Mouse (Mus musculus): Measurements from ENCODE around the gene Epb41l2.

The Epb41l2 gene

GRCm38 (mm10) chr10:25466493-25466892, 106.9 kb downstream of the Epb41l2 start:
- in situ Hi-C loops (cut with MboI, MseI): no loop called here

GRCm38 (mm10) chr10:25471944-25472343, 112.3 kb downstream of the Epb41l2 start:
- in situ Hi-C loops (cut with MboI, MseI): no loop called here

DNA sequence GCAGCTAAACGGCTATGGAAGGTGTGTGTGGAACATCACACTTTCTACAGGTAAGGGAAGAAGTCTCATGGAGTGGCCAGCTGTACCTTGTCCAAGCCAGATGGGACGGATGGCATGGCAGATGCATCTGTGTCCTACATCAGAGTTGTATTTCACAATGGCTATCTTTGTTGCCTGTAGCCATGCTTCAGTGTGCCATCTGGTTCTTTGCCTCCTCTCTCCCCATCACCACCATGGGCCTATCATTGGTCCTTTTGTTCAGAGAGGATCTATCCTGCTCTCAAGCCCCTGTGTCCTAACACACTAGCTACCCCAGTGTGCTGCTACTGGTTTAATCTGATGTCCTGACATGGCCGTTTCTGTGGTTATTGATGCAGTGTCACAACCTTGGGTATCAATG, 120.1 kb downstream of the Epb41l2 start:
- in situ Hi-C loops (cut with MboI, MseI): no loop called here

- in situ Hi-C loops (cut with MboI, MseI): no loop called here
Observed at GRCm38 (mm10) chr10:25482791-25483190, 123.2 kb downstream of the Epb41l2 start.

GRCm38 (mm10) chr10:25488456-25488855, 128.9 kb downstream of the Epb41l2 start:
- in situ Hi-C loops (cut with MboI, MseI): loop anchor here (5.0 kb wide), 2 partner anchors 216 to 221 kb away; no protein-coding TSS in a partner anchor

- in situ Hi-C loops (cut with MboI, MseI): loop anchor here in 1 of 2 experiments (25.0 kb wide), 1 partner anchor 838 kb away; no protein-coding TSS in a partner anchor
Observed at GRCm38 (mm10) chr10:25499323-25500071, 139.9 kb downstream of the Epb41l2 start.

- in situ Hi-C loops (cut with MboI, MseI): loop anchor here in 1 of 2 experiments (25.0 kb wide), 1 partner anchor 834 kb away; no protein-coding TSS in a partner anchor
Observed at GRCm38 (mm10) chr10:25503250-25503649, 143.7 kb downstream of the Epb41l2 start.

DNA sequence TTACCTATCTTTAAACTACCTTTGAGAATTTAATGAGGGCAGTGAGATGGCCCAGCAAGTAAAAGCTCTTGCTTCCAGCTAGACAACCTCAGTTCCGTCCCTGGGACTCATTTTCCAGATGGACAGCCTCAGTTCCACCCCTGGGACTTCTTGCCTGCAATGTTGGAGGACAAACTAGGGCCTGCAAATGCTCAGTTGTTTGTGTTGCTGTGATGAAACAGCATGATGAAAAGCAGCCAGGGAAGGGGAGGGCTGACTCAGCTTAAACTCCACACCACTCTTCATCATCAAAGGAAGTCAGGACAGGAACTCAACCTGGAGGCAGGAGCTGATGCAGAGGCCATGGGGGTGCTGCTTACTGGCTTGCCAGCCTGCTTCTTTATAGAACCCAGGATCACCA, 154.2 kb downstream of the Epb41l2 start:
- in situ Hi-C loops (cut with MboI, MseI): loop anchor here in 1 of 2 experiments (25.0 kb wide), 1 partner anchor 823 kb away; no protein-coding TSS in a partner anchor

- in situ Hi-C loops (cut with MboI, MseI): loop anchor here in 1 of 2 experiments (25.0 kb wide), 1 partner anchor 817 kb away; no protein-coding TSS in a partner anchor
Observed at GRCm38 (mm10) chr10:25519954-25520353, 160.4 kb downstream of the Epb41l2 start.

DNA sequence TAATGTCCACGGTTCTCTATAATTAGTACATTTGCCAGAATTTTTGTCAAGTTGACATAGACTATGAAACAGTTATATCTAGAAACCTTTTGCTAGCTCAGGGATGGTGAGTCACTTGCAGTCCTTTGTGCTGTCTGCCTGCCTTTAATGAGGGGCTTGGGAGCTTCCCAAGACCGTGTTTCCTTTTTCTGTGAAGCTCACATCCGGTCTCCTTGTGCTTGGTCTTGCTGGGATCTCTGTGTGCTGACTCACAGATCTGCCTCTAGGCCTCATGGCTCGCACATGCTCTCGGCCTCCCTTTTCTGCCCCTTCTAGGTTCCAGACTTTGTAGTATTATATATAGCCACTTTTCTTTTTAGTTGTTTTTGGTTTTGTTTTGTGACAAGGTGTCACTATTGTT, 160.8 kb downstream of the Epb41l2 start:
- in situ Hi-C loops (cut with MboI, MseI): loop anchor here in 1 of 2 experiments (25.0 kb wide), 1 partner anchor 817 kb away; no protein-coding TSS in a partner anchor

DNA sequence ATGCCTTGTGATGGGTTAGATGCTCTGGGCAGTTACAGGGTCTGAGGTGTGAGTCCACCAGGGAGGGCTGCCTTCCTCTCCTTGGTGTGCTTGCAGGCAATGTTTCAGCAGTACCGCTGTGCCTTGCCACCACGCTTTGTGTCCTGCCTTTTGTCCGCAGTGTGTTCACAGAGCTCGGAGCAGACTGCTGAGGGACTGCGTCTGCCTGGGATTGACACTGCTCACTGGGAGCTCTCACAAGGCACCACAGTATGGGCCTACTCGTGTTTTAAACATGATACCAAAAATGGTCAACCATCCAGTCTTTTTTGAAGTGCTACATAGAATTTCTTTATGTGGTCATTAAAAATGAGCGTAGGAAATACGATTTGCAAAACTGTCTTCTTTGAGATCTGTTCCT, 164.1 kb downstream of the Epb41l2 start:
- in situ Hi-C loops (cut with MboI, MseI): loop anchor here in 1 of 2 experiments (25.0 kb wide), 1 partner anchor 814 kb away; no protein-coding TSS in a partner anchor

GRCm38 (mm10) chr10:25526156-25526555, 166.6 kb downstream of the Epb41l2 start:
- in situ Hi-C loops (cut with MboI, MseI): no loop called here

GRCm38 (mm10) chr10:25526622-25527021, 167.0 kb downstream of the Epb41l2 start:
- in situ Hi-C loops (cut with MboI, MseI): no loop called here

GRCm38 (mm10) chr10:25527126-25527525, 167.5 kb downstream of the Epb41l2 start:
- in situ Hi-C loops (cut with MboI, MseI): no loop called here

DNA sequence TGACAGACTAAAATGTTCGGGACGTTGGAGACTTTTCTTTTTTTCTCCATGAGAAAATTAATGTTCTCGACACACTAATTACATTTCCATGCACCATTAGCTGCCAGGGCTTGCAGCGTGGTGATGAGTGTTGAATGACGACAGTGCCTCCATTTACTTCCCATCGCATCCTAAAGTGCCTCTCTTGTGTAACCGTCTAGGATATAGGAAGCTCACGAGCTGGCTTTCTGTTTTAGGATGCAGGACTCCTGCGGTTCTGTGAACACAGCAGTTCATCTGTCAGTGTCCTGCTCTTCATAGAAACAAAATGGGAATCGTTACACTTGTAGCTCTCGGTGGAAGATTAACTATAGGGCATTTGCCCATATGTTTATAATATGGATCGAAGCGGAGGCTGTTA, 171.7 kb downstream of the Epb41l2 start:
- in situ Hi-C loops (cut with MboI, MseI): no loop called here

GRCm38 (mm10) chr10:25533105-25533504, 173.5 kb downstream of the Epb41l2 start:
- in situ Hi-C loops (cut with MboI, MseI): no loop called here

DNA sequence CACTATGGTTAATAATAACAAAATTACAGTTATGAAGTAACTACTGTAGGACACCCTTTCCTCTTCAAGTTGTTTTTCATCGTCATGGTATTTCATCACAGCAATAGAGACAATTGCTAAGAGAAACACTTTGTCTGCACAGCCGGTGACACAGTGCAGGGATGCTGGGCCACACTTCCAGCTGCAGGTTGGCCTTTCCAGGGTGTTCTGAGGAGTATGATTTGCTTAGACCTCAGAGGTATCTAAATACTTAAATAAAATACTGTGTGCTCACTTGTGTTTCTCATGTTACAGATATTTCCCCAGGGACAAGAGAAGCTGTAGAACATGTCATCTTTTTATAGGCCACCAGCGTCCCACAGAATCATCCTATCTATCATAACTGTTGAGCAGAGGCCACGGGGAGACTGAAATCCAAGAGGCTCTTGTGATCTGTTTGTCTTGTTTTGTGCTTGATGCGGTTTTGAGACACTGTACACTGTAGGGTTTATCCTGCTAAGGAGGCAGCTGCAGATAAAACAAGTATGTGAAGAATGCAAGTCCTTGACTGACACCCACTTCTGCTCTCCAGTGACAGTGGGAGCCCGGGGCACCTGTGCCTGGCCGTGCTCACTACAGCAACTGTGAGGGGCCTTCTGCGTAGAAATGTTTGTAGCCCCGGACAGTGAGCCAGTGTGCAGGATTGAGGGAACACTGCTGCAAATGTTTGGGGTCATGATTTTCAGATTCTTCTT, 174.1 kb downstream of the Epb41l2 start:
- in situ Hi-C loops (cut with MboI, MseI): no loop called here

DNA sequence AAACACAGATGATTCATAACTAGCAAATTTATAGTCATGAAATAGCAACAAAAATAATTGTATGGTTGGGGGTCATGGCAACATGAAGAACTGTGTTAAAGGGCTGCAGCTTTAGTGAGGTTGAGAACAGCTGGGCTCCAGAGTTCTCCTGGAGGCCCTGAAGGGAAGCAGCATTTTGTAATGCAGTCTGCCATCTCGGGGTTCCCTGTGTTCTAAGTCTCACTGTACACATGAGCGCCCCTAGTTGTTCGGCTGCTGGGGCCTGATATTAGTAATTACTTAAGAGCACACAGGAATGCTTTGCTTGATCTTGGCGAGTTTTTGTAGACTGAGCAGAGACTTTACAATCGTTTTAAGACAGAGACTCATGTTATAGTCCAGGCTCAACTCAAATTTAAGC, 174.9 kb downstream of the Epb41l2 start:
- in situ Hi-C loops (cut with MboI, MseI): no loop called here

GRCm38 (mm10) chr10:25535891-25536331, 176.3 kb downstream of the Epb41l2 start, which contains the start of gene Smlr1:
Smlr1 (minus strand) TSS chr10:25536267.
- in situ Hi-C loops (cut with MboI, MseI): no loop called here

DNA sequence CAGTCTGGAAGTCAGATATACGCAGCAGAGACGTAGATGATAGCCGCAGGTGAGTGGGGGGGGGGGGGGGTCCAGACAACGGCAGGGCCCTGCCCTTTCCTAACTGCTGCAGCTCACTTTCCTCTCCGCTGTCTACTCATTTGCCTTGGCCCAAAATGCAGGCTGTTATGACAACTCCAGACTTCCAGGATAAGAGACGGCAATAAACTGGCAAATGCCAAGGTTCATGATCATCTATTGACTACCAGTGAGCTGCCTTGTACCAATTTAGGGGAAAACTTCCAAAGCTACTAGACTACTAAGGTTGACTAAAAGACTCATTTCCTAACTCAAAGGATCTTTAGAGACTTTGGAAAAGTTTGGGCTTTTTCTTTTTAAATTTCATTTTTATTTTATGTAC, 177.0 kb downstream of the Epb41l2 start:
- in situ Hi-C loops (cut with MboI, MseI): no loop called here

DNA sequence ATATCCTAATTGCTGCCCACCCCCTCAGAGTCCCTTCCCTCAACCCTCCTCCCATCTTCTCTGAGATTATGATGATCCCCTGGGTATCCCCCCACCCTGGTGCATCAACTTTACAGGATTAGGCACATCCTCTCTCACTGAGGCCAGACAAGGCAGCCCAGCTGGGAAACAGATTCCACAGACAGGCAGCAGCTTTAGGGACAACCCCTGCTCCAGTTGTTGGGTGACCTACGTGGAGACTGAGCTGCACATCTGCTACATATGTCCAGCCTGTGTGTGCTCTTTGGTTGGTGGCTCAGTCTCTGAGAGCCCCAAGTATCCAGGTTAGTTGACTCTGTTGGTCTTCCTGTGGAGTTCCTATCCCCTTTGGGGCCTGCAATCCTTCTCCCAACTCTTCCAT, 179.1 kb downstream of the Epb41l2 start:
- in situ Hi-C loops (cut with MboI, MseI): no loop called here

DNA sequence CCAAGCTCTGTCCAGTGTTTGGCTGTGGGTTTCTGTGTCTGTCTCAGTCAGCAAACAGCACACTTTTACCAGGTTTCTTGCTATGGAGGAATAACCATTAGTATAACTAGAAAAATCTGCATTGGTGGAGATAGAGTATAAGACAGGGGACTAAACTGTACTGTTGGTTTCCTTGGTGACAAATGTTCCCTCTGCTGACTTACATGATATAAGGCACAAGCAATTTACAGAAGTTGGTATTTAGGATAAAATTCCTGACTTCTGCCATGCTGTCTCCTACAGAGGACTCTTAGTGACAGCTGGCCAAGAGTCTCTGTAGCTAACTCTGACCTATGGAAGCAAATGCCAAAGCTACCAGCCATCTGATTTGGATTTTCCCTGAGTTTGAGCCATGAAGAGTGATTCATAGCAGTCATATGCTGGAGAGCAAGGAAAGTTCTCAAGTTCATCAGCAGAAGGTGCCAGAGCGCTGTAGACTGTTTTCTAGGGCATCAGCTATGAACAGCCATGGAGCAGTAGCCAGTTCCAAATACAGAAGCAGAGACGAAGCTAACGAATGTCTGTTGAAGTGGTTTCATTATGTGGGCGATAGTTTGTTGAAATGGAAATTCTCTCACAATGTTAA, 179.7 kb downstream of the Epb41l2 start:
- in situ Hi-C loops (cut with MboI, MseI): no loop called here
